Mouse (Mus musculus) bone marrow macrophage, adult 2 months (primary cell): Measurements from ENCODE around the gene Cyp21a1. TPM values are rescaled to one million over a fixed set of nuclear protein-coding genes. Genes with fewer than 3 reads are reported as not detected.

ENCODE experiments used
- H3K27ac ChIP-seq: 2 replicates; pipeline ENCODE4 v1.5.1; 2012; ENCODE audit warnings: low read depth, low read length; ENCODE audit not compliant: insufficient read depth
- H3K4me1 ChIP-seq: 2 replicates; pipeline ENCODE4 v1.6.1; 2012; ENCODE audit warnings: low read length; ENCODE audit not compliant: control insufficient read depth, insufficient read depth
- H3K4me3 ChIP-seq: 2 replicates; pipeline ENCODE4 v1.5.1; 2012; ENCODE audit warnings: mild to moderate bottlenecking, low read length, moderate library complexity; ENCODE audit not compliant: insufficient read depth
- CTCF ChIP-seq: IDR thresholded peaks from 2 replicates; pipeline ENCODE4 v1.5.1; 2012; ENCODE audit warnings: low read depth, mild to moderate bottlenecking, low read length, moderate library complexity
- POLR2A ChIP-seq: IDR thresholded peaks from 2 replicates; pipeline ENCODE4 v1.6.1; 2012; ENCODE audit warnings: mild to moderate bottlenecking, low read depth, low read length, borderline replicate concordance
- polyA plus RNA-seq: library from polyadenylated mRNA; stranded (reverse); fragments of >200 nt; gene quantifications from 2 replicates; pipeline ENCODE4 v1.2.4, GENCODE M21; 2012; ENCODE audit not compliant: missing spikeins, insufficient read depth, insufficient read length

The Cyp21a1 gene
- polyA plus RNA-seq, 1 experiment = not detected

- Histone ChIP-seq H3K27ac (no peak overlapping the region), H3K4me1 (no peaks in the 10 kb centered on the region), H3K4me3 (no peak overlapping the region)
- TF ChIP-seq CTCF = no peak
Measured at GRCm38 (mm10) chr17:34795016-34795415, 9.3 kb downstream of the Cyp21a1 start.

DNA sequence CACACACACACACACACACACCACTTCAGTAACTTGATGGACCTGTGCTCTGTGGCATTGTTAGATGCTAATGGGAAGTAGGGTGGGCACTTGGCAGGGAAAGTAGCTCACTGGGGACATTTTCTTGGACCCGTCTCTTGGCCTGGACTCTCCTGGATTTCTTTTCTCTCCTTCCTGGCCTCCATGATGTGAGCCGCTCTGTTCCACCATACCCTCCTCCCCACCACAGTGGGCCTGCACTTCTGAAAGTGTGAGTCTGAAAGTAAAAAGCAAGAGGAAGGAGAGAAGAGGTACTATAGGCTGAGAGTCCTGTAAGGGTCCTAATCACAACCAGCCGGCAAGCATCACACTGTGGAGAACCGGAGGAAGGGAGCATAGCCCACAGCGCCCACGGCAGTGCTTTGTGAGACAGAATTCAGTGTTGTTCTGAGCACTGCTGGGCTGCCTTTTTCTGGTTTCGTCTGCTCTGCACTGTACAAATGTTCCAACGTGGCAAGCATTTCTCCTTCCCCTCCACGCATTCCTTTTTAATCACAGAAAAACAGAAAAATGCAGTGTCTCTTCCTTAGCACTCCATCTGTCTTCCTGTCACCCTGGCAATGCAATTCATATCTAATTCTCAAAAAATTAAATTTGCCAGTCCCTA is 26.6 kb downstream of the Cyp21a1 start:
- H3K27ac ChIP-seq = no peak overlapping the region
- H3K4me3 ChIP-seq = no peak overlapping the region
- no peak for TF ChIP-seq POLR2A
- no peak for TF ChIP-seq CTCF
- H3K4me1 ChIP-seq = no peaks in the 10 kb centered on the region

DNA sequence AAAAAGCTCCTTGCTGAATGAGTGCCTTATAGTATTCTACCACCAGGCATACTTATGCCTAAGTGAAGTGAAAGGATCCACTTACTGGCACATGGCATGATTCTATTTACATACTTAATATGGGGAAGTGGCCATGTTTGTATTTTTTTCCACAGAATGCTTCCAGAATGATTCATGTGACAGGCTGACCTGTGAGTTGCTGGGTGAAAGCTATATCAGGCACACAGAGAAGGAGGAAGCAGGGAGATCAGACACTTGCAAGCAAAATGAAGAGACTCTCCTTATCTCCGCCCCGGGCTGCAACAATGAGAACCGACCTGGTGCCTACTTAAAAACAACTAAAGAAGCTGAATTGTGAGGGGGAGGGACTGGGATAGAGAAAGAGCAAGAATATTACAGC is 42.9 kb downstream of the Cyp21a1 start:
- TF ChIP-seq CTCF (no peak), POLR2A (no peak)
- H3K27ac ChIP-seq = peak overlapping the region; percentile 95

More for the DNA sequence above, 42.9 kb downstream of the Cyp21a1 start:
- Histone ChIP-seq H3K4me3 (no peak overlapping the region; the same call in 1 of the 2 replicates), H3K4me1 (no peaks in the 10 kb centered on the region)

Other genes with a start within 250 kb of the Cyp21a1 start
- gene Notch4, start 240.3 kb downstream of the Cyp21a1 start, polyA plus RNA-seq = 0.78 and 1.3 TPM in 2 replicates
- 217 and 244 TPM in 2 replicates for gene Gpsm3, start 214.8 kb downstream of the Cyp21a1 start, polyA plus RNA-seq
- 85.9 and 90.0 TPM in 2 replicates for gene Pbx2, start 213.3 kb downstream of the Cyp21a1 start, polyA plus RNA-seq
- gene Ager, start 206.7 kb downstream of the Cyp21a1 start, polyA plus RNA-seq = 1.3 and 2.2 TPM in 2 replicates
- 110 and 116 TPM in 2 replicates for gene Rnf5, start 200.9 kb downstream of the Cyp21a1 start, polyA plus RNA-seq
- 93.0 and 101 TPM in 2 replicates for gene Agpat1, start 200.3 kb downstream of the Cyp21a1 start, polyA plus RNA-seq
- 4.9 and 9.0 TPM in 2 replicates for gene Egfl8, start 188.6 kb downstream of the Cyp21a1 start, polyA plus RNA-seq
- 101 and 118 TPM in 2 replicates for gene Ppt2, start 176.1 kb downstream of the Cyp21a1 start, polyA plus RNA-seq
- 0.76 and 1.3 TPM in 2 replicates for gene Prrt1, start 175.0 kb downstream of the Cyp21a1 start, polyA plus RNA-seq
- gene Fkbpl, start 159.8 kb downstream of the Cyp21a1 start, polyA plus RNA-seq = 22.4 and 22.9 TPM in 2 replicates
- 42.6 and 62.7 TPM in 2 replicates for gene Atf6b, start 157.4 kb downstream of the Cyp21a1 start, polyA plus RNA-seq
- not detected in 2 replicates for gene Tnxb, start 134.0 kb downstream of the Cyp21a1 start, polyA plus RNA-seq
- gene C4b, start 60.7 kb downstream of the Cyp21a1 start, polyA plus RNA-seq = 0.75 and 2.2 TPM in 2 replicates
- gene Stk19, start 32.4 kb upstream of the Cyp21a1 start, polyA plus RNA-seq = 33.8 and 44.1 TPM in 2 replicates
- 30.8 and 38.9 TPM in 2 replicates for gene Dxo, start 32.5 kb upstream of the Cyp21a1 start, polyA plus RNA-seq
- 37.8 and 40.2 TPM in 2 replicates for gene Skiv2l, start 45.6 kb upstream of the Cyp21a1 start, polyA plus RNA-seq
- 48.9 and 56.8 TPM in 2 replicates for gene Nelfe, start 45.8 kb upstream of the Cyp21a1 start, polyA plus RNA-seq
- 12.0 and 13.3 TPM in 2 replicates for gene Cfb, start 58.0 kb upstream of the Cyp21a1 start, polyA plus RNA-seq
- gene Zbtb12, start 74.9 kb upstream of the Cyp21a1 start, polyA plus RNA-seq = 4.0 and 4.6 TPM in 2 replicates
- 0.27 TPM in 1 of 2 replicates, not detected in the other for gene Gm20547, start 77.5 kb upstream of the Cyp21a1 start, polyA plus RNA-seq
- not detected in 2 replicates for gene C2, start 93.7 kb upstream of the Cyp21a1 start, polyA plus RNA-seq
- gene Ehmt2, start 93.9 kb upstream of the Cyp21a1 start, polyA plus RNA-seq = 145 and 150 TPM in 2 replicates
- not detected in 2 replicates for gene Slc44a4, start 109.9 kb upstream of the Cyp21a1 start, polyA plus RNA-seq
- gene Neu1, start 126.7 kb upstream of the Cyp21a1 start, polyA plus RNA-seq = 73.6 and 73.9 TPM in 2 replicates
- gene Hspa1b, start 154.7 kb upstream of the Cyp21a1 start, polyA plus RNA-seq = 1.2 and 1.5 TPM in 2 replicates
- not detected in 2 replicates for gene Gm20481, start 165.4 kb upstream of the Cyp21a1 start, polyA plus RNA-seq
- gene Hspa1a, start 167.6 kb upstream of the Cyp21a1 start, polyA plus RNA-seq = 1.3 TPM in 2 replicates
- gene Hspa1l, start 168.1 kb upstream of the Cyp21a1 start, polyA plus RNA-seq = not detected in 2 replicates
- 37.1 and 44.0 TPM in 2 replicates for gene Lsm2, start 177.3 kb upstream of the Cyp21a1 start, polyA plus RNA-seq
- gene Vars, start 196.4 kb upstream of the Cyp21a1 start, polyA plus RNA-seq = 28.4 and 35.2 TPM in 2 replicates
- 0.31 and 0.34 TPM in 2 replicates for gene Vwa7, start 212.0 kb upstream of the Cyp21a1 start, polyA plus RNA-seq
- gene Sapcd1, start 223.5 kb upstream of the Cyp21a1 start, polyA plus RNA-seq = not detected in 2 replicates
- gene Msh5, start 242.2 kb upstream of the Cyp21a1 start, polyA plus RNA-seq = 2.4 and 3.2 TPM in 2 replicates
- 357 and 381 TPM in 2 replicates for gene Clic1, start 245.4 kb upstream of the Cyp21a1 start, polyA plus RNA-seq